Mouse (Mus musculus) G1E (cell line): ENCODE measurements at regions not wholly inside any gene's neighbourhood (a gene's known extent, or its start where the extent isn't known, plus 50 kb on each side); places are given as distances from the start of the nearest gene placed in this dataset.

Experiments used
- ATAC-seq: 2 replicates; pipeline ENCODE4 v1.8.0; 2016; ENCODE audit warnings: mild to moderate bottlenecking; ENCODE audit not compliant: insufficient number of reproducible peaks, poor library complexity, low FRiP score, severe bottlenecking; ENCODE audit errors: extremely low read depth
- DNase-seq: peaks from one replicate; pipeline ENCODE4 v3.0.0; 2012; ENCODE audit warnings: low spot score
- H3K27me3 ChIP-seq: 2 replicates; pipeline ENCODE4 v1.6.1; 2012; ENCODE audit warnings: mild to moderate bottlenecking, low read length, inconsistent platforms; ENCODE audit not compliant: insufficient read depth
- H3K36me3 ChIP-seq: replicated peaks from 2 replicates; pipeline ENCODE3; 2012; ENCODE audit warnings: mild to moderate bottlenecking, inconsistent platforms
- H3K4me1 ChIP-seq: 2 replicates; pipeline ENCODE4 v1.6.1; 2012; ENCODE audit warnings: low read depth, low read length, inconsistent platforms, mixed read lengths; ENCODE audit not compliant: insufficient read depth
- H3K4me3 ChIP-seq: 2 replicates; pipeline ENCODE4 v1.5.1; 2012; ENCODE audit warnings: low read depth, mild to moderate bottlenecking, inconsistent platforms, low read length, moderate library complexity, mixed read lengths
- H3K9me3 ChIP-seq: replicated peaks from 2 replicates; pipeline ENCODE4 v1.6.1; 2012; ENCODE audit warnings: inconsistent platforms
- CTCF ChIP-seq: IDR thresholded peaks from 2 replicates; pipeline ENCODE4 v1.5.1; 2012; ENCODE audit warnings: low read depth, low read length, inconsistent platforms, mixed read lengths
- GATA1 ChIP-seq: IDR thresholded peaks from 2 replicates; pipeline ENCODE4 v1.6.1; 2012; ENCODE audit warnings: borderline replicate concordance, low read length, inconsistent platforms, mixed read lengths
- GATA2 ChIP-seq: IDR thresholded peaks from 2 replicates; pipeline ENCODE4 v1.6.1; 2012; ENCODE audit warnings: low read depth, low read length, inconsistent platforms, borderline replicate concordance
- POLR2AphosphoS5 ChIP-seq: IDR thresholded peaks from 2 replicates; pipeline ENCODE4 v1.6.1; 2012; ENCODE audit warnings: low read depth, low read length, inconsistent platforms; ENCODE audit not compliant: insufficient replicate concordance
- TAL1 ChIP-seq: conservative IDR thresholded peaks from 2 replicates; pipeline ENCODE4 v1.6.1; 2012; ENCODE audit warnings: low read depth, low read length, inconsistent platforms, mixed read lengths

GRCm38 (mm10) chr2:46370949-46371348 is 1253.8 kb upstream of the Zeb2 start:
- no peaks in the 10 kb centered on the region for H3K27me3 ChIP-seq
- DNase-seq (peak; percentile 1), ATAC-seq (peak; percentile 96)
- H3K36me3 ChIP-seq = no peaks in the 10 kb centered on the region
- H3K4me1 ChIP-seq = peaks cover 28% of the 10 kb centered on the region
- H3K4me3 ChIP-seq = no peak overlapping the region; the same call in 1 of the 2 replicates
- TF ChIP-seq GATA2 (no peak), CTCF (no peak), GATA1 (no peak), TAL1 (peak; percentile 81), POLR2AphosphoS5 (no peak)
- no peaks in the 10 kb centered on the region for H3K9me3 ChIP-seq

GRCm38 (mm10) chr2:46368882-46369281 is 1251.7 kb upstream of the Zeb2 start:
- no peaks in the 10 kb centered on the region for H3K36me3 ChIP-seq
- H3K27me3 ChIP-seq = no peaks in the 10 kb centered on the region
- ATAC-seq (no peak), DNase-seq (no peak)
- TF ChIP-seq GATA2 (no peak), CTCF (no peak), TAL1 (no peak), GATA1 (no peak), POLR2AphosphoS5 (no peak)
- peaks cover 28% of the 10 kb centered on the region for H3K4me1 ChIP-seq
- no peak overlapping the region for H3K4me3 ChIP-seq
- H3K9me3 ChIP-seq = no peaks in the 10 kb centered on the region

GRCm38 (mm10) chr2:46366135-46366485 is 1248.9 kb upstream of the Zeb2 start:
- no peak for ATAC-seq
- Histone ChIP-seq H3K4me1 (peaks cover 13% of the 10 kb centered on the region), H3K27me3 (no peaks in the 10 kb centered on the region), H3K9me3 (no peaks in the 10 kb centered on the region), H3K36me3 (no peaks in the 10 kb centered on the region), H3K4me3 (no peak overlapping the region)
- no peak for DNase-seq
- TF ChIP-seq CTCF = no peak
- TF ChIP-seq GATA2 = no peak
- TF ChIP-seq TAL1 = no peak
- no peak for TF ChIP-seq GATA1
- TF ChIP-seq POLR2AphosphoS5 = no peak

- no peaks in the 10 kb centered on the region for H3K27me3 ChIP-seq
- TF ChIP-seq TAL1 = no peak
- TF ChIP-seq CTCF = no peak
- no peak for TF ChIP-seq GATA1
- no peak for TF ChIP-seq GATA2
- TF ChIP-seq POLR2AphosphoS5 = no peak
- peaks cover 8% of the 10 kb centered on the region for H3K4me1 ChIP-seq
- no peaks in the 10 kb centered on the region for H3K9me3 ChIP-seq
- DNase-seq (no peak), ATAC-seq (no peak)
- no peaks in the 10 kb centered on the region for H3K36me3 ChIP-seq
- no peak overlapping the region for H3K4me3 ChIP-seq
These were observed 1248.4 kb upstream of the Zeb2 start for GRCm38 (mm10) chr2:46365428-46366134.

GRCm38 (mm10) chr2:46360049-46360712 is 1243.0 kb upstream of the Zeb2 start:
- Histone ChIP-seq H3K4me1 (peaks cover 3% of the 10 kb centered on the region; the same call in 1 of the 2 replicates), H3K27me3 (no peaks in the 10 kb centered on the region), H3K9me3 (no peaks in the 10 kb centered on the region), H3K36me3 (no peaks in the 10 kb centered on the region), H3K4me3 (no peak overlapping the region)
- no peak for DNase-seq
- no peak for ATAC-seq
- TF ChIP-seq GATA2 = no peak
- TF ChIP-seq TAL1 = no peak
- no peak for TF ChIP-seq CTCF
- no peak for TF ChIP-seq GATA1
- no peak for TF ChIP-seq POLR2AphosphoS5

- TF ChIP-seq POLR2AphosphoS5 (no peak), GATA1 (no peak), TAL1 (no peak), GATA2 (no peak), CTCF (no peak)
- DNase-seq (no peak), ATAC-seq (no peak)
- peaks cover 3% of the 10 kb centered on the region; the same call in 1 of the 2 replicates for H3K4me1 ChIP-seq
- H3K36me3 ChIP-seq = no peaks in the 10 kb centered on the region
- H3K4me3 ChIP-seq = no peak overlapping the region
- no peaks in the 10 kb centered on the region for H3K27me3 ChIP-seq
- H3K9me3 ChIP-seq = no peaks in the 10 kb centered on the region
These were observed 1241.0 kb upstream of the Zeb2 start for GRCm38 (mm10) chr2:46358225-46358624.
